Mouse (Mus musculus): ENCODE data around the gene Cdk5.

The Cdk5 gene

GRCm38 (mm10) chr5:24423129-24424003, at the start of gene Cdk5, which contains the start of gene Slc4a2:
TSS of gene Cdk5 (minus strand) at chr5:24423530.
TSS of gene Slc4a2 (plus strand) at chr5:24423837.
- peak; percentile 99 for DNase-seq

- DNase-seq = peak; percentile 80
Observed at GRCm38 (mm10) chr5:24470600-24470999, 47.3 kb upstream of the Cdk5 start.

- no peak for DNase-seq
Observed at GRCm38 (mm10) chr5:24466762-24467161, 43.4 kb upstream of the Cdk5 start.

- DNase-seq = no peak
Observed at GRCm38 (mm10) chr5:24455613-24456012, 32.3 kb upstream of the Cdk5 start.

- no peak for DNase-seq
Observed at GRCm38 (mm10) chr5:24455076-24455475, 31.7 kb upstream of the Cdk5 start.

- DNase-seq = no peak
Observed at GRCm38 (mm10) chr5:24453985-24454303, 30.6 kb upstream of the Cdk5 start.

- DNase-seq = peak; percentile 91
Observed at GRCm38 (mm10) chr5:24453283-24453984, 30.1 kb upstream of the Cdk5 start.

- DNase-seq = no peak
Observed at GRCm38 (mm10) chr5:24452691-24453233, 29.4 kb upstream of the Cdk5 start.

GRCm38 (mm10) chr5:24452030-24452690, 28.8 kb upstream of the Cdk5 start, which contains the start of gene Agap3:
TSS of gene Agap3 (plus strand) at chr5:24452177.
- peak; percentile 78 for DNase-seq

GRCm38 (mm10) chr5:24451264-24452029, 28.1 kb upstream of the Cdk5 start:
- DNase-seq = peak; percentile 90

GRCm38 (mm10) chr5:24447624-24448298, 24.4 kb upstream of the Cdk5 start, which contains the start of gene Tmub1:
TSS of gene Tmub1 (minus strand) at chr5:24447854.
- DNase-seq = peak; percentile 89

GRCm38 (mm10) chr5:24446630-24447029, 23.3 kb upstream of the Cdk5 start:
- DNase-seq = peak; percentile 67

GRCm38 (mm10) chr5:24445428-24446080, 22.2 kb upstream of the Cdk5 start:
- DNase-seq = no peak

- DNase-seq = peak; percentile 95
Observed at GRCm38 (mm10) chr5:24444746-24445427, 21.6 kb upstream of the Cdk5 start, which contains the start of gene Fastk. TSS of gene Fastk (minus strand) at chr5:24445287.

- peak; percentile 69 for DNase-seq
Observed at GRCm38 (mm10) chr5:24443927-24444326, 20.6 kb upstream of the Cdk5 start.

- DNase-seq = peak; percentile 50
Observed at GRCm38 (mm10) chr5:24443204-24443603, 19.9 kb upstream of the Cdk5 start.

GRCm38 (mm10) chr5:24442029-24442428, 18.7 kb upstream of the Cdk5 start:
- no peak for DNase-seq

GRCm38 (mm10) chr5:24441187-24441586, 17.9 kb upstream of the Cdk5 start:
- no peak for DNase-seq

GRCm38 (mm10) chr5:24433993-24434392, 10.7 kb upstream of the Cdk5 start:
- DNase-seq = no peak

GRCm38 (mm10) chr5:24428596-24428995, 5.3 kb upstream of the Cdk5 start:
- DNase-seq = no peak
